Mouse (Mus musculus) spleen, adult 2 months (tissue): Measurements from ENCODE around the gene Mars.

Experiments
- CTCF ChIP-seq: fragments of 200-500 bp; IDR thresholded peaks from 2 replicates; pipeline ENCODE4 v1.5.1; 2011; ENCODE audit warnings: mild to moderate bottlenecking, inconsistent platforms; ENCODE audit not compliant: insufficient read depth, insufficient read length, insufficient replicate concordance; ENCODE audit errors: extremely low read depth
- POLR2A ChIP-seq: fragments of 200-500 bp; IDR thresholded peaks from 2 replicates; pipeline ENCODE4 v1.6.1; 2011; ENCODE audit warnings: low read depth, low read length, inconsistent platforms

DNA sequence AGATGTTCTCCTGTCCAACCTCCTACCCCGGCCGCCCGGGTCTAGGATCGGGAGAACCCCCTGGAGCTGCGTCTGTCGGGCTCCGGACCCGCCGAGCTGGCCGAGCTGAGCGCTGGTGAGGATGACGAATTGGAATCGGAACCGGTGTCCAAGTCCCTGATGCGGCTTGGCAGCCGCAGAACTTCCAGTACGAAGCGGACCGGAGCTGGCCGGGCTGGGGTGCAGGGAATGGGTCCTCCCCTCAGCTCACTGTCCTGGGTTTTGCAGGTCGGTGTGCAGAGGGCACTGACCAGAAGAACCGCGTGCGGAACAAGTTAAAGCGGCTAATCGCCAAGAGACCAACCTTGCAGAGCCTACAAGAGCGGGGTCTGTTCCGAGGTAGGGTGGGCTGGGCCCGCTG lies 15.2 kb upstream of the Mars start:
- TF ChIP-seq CTCF: no peak
- no peak for TF ChIP-seq POLR2A
